Mouse (Mus musculus): ENCODE measurements around the gene Gm6525. TPM values are rescaled to one million over a fixed set of nuclear protein-coding genes. Genes with fewer than 3 reads are reported as not detected.

Gene Gm6525
- 0.89 TPM for polyA plus RNA-seq (2014; fragmentation: Illumina TruSeq; extraction: RNeasy Lipid Tissue Mini Kit (QIAGEN cat#74804); ENCODE audit: low replicate concordance)

GRCm38 (mm10) chr3:84173581-84174154 is at the start of gene Gm6525:
TSS of gene Gm6525 (plus strand) at chr3:84174104.

GRCm38 (mm10) chr3:84155558-84156006 is 18.3 kb upstream of the Gm6525 start, which contains the start of gene Mnd1:
TSS of gene Mnd1 (minus strand) at chr3:84155786.

Other genes starting within 250 kb of the Gm6525 start
- 12.1 TPM for gene Tmem131l, start 133.9 kb upstream of the Gm6525 start, polyA plus RNA-seq (2014; fragmentation: Illumina TruSeq; extraction: RNeasy Lipid Tissue Mini Kit (QIAGEN cat#74804); ENCODE audit: low replicate concordance)
- gene Mnd1, start 18.3 kb upstream of the Gm6525 start, polyA plus RNA-seq (2014; fragmentation: Illumina TruSeq; extraction: RNeasy Lipid Tissue Mini Kit (QIAGEN cat#74804); ENCODE audit: low replicate concordance): 6.1 TPM
- gene Trim2, start 132.8 kb downstream of the Gm6525 start, polyA plus RNA-seq (2014; fragmentation: Illumina TruSeq; extraction: RNeasy Lipid Tissue Mini Kit (QIAGEN cat#74804); ENCODE audit: low replicate concordance): 101 TPM